Mouse (Mus musculus) embryo, embryonic 9.5 days (tissue): Measurements from ENCODE around the gene Susd5.
A peak's percentile ranks its signal among the peaks of the same experiment; 100 is the strongest.

Experiments
- DNase-seq: peaks from one replicate; pipeline ENCODE4 v3.0.0-alpha.2; 2017; ENCODE audit errors: extremely low spot score

The Susd5 gene

GRCm38 (mm10) chr9:114057090-114057796, at the start of gene Susd5:
Susd5 (plus strand) TSS chr9:114057140.
- peak; percentile 47 for DNase-seq

GRCm38 (mm10) chr9:114007850-114008350, 49.0 kb upstream of the Susd5 start:
- DNase-seq: no peak

GRCm38 (mm10) chr9:114009526-114009925, 47.4 kb upstream of the Susd5 start:
- DNase-seq: no peak

- no peak for DNase-seq
These were observed 45.7 kb upstream of the Susd5 start for GRCm38 (mm10) chr9:114011203-114011602.

- no peak for DNase-seq
These were observed 42.9 kb upstream of the Susd5 start for GRCm38 (mm10) chr9:114014034-114014433.

GRCm38 (mm10) chr9:114015724-114016123, 41.2 kb upstream of the Susd5 start:
- DNase-seq: no peak

- DNase-seq: no peak
These were observed 40.5 kb upstream of the Susd5 start for GRCm38 (mm10) chr9:114016402-114016801.

- DNase-seq: no peak
These were observed 37.8 kb upstream of the Susd5 start for GRCm38 (mm10) chr9:114019012-114019762.

GRCm38 (mm10) chr9:114022141-114022540, 34.8 kb upstream of the Susd5 start:
- DNase-seq: no peak

- no peak for DNase-seq
These were observed 31.8 kb upstream of the Susd5 start for GRCm38 (mm10) chr9:114025182-114025581.

- DNase-seq: peak; percentile 10
These were observed 31.1 kb upstream of the Susd5 start for GRCm38 (mm10) chr9:114025846-114026245.

GRCm38 (mm10) chr9:114026261-114026934, 30.5 kb upstream of the Susd5 start:
- DNase-seq: peak; percentile 89

- DNase-seq: no peak
These were observed 16.0 kb upstream of the Susd5 start for GRCm38 (mm10) chr9:114040945-114041344.

GRCm38 (mm10) chr9:114042490-114042889, 14.4 kb upstream of the Susd5 start:
- DNase-seq: no peak

- DNase-seq: no peak
These were observed 12.5 kb upstream of the Susd5 start for GRCm38 (mm10) chr9:114044446-114044845.

- DNase-seq: no peak
These were observed 10.9 kb upstream of the Susd5 start, which contains the start of gene Fbxl2 for GRCm38 (mm10) chr9:114046028-114046427. Fbxl2 (minus strand) TSS chr9:114046191.

GRCm38 (mm10) chr9:114046676-114047075, 10.3 kb upstream of the Susd5 start:
- no peak for DNase-seq

GRCm38 (mm10) chr9:114050106-114050505, 6.8 kb upstream of the Susd5 start:
- DNase-seq: no peak

- no peak for DNase-seq
These were observed 6.2 kb upstream of the Susd5 start for GRCm38 (mm10) chr9:114050778-114051177.

GRCm38 (mm10) chr9:114052031-114052430, 4.9 kb upstream of the Susd5 start:
- DNase-seq: no peak

GRCm38 (mm10) chr9:114052866-114053265, 4.1 kb upstream of the Susd5 start:
- DNase-seq: no peak

- DNase-seq: no peak
These were observed 11.6 kb downstream of the Susd5 start for GRCm38 (mm10) chr9:114068494-114069053.
